Mouse (Mus musculus): ENCODE data around the gene Arhgef40. TPM values are rescaled to one million over a fixed set of nuclear protein-coding genes. Genes with fewer than 3 reads are reported as not detected.
A peak's percentile ranks its signal among the peaks of the same experiment; 100 is the strongest.

Gene Arhgef40
- polyA plus RNA-seq, 1 experiment = 72.8 TPM

DNA sequence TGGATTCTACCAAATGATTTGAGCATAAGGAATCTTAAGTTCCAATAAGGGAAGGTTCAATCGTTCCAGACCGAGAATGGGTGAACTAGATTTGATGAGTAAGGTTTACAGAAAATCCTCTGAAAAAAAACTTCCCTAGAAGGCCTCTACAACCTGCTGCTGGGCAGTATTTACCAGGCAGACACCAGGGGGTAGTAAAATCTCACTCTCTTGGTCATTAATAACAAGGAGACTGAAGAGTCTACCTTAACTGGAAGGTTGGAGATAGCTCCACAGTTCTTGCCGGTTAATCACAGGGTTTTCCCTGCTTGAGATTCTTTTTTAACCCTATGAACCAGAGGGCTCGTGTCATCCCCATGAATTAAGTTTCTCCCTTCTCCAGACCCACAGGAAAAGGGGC is 1.3 kb upstream of the Arhgef40 start:
- 60% methylated on average over 4 of the region's 4 CpGs for whole genome bisulfite sequencing
- TF ChIP-seq POLR2A (IDR thresholded peaks at IDR 0.05; ENCODE audit: borderline replicate concordance, extremely low read depth, low read depth, low read length) (no peak), CTCF (IDR thresholded peaks at IDR 0.05; ENCODE audit: insufficient read depth, low read length) (no peak)
- Histone ChIP-seq H3K4me3 (replicated peaks; ENCODE audit: extremely low read depth, low read depth, low read length) (no peak overlapping the region), H3K4me1 (ENCODE audit: control insufficient read depth, insufficient read depth, low read length) (peaks cover 6% of the 10 kb centered on the region; the same call in 1 of the 2 replicates)
- no peak for DNase-seq

- Histone ChIP-seq H3K4me1 (ENCODE audit: control insufficient read depth, insufficient read depth, low read length) (peaks cover 6% of the 10 kb centered on the region; the same call in 1 of the 2 replicates), H3K4me3 (replicated peaks; ENCODE audit: extremely low read depth, low read depth, low read length) (no peak overlapping the region)
- 42% methylated on average over 10 of the region's 10 CpGs for WGBS
- DNase-seq = no peak
- TF ChIP-seq POLR2A (IDR thresholded peaks at IDR 0.05; ENCODE audit: borderline replicate concordance, extremely low read depth, low read depth, low read length) (no peak), CTCF (IDR thresholded peaks at IDR 0.05; ENCODE audit: insufficient read depth, low read length) (no peak)
Measured at GRCm38 (mm10) chr14:51983855-51984246, 668 bp upstream of the Arhgef40 start.

DNA sequence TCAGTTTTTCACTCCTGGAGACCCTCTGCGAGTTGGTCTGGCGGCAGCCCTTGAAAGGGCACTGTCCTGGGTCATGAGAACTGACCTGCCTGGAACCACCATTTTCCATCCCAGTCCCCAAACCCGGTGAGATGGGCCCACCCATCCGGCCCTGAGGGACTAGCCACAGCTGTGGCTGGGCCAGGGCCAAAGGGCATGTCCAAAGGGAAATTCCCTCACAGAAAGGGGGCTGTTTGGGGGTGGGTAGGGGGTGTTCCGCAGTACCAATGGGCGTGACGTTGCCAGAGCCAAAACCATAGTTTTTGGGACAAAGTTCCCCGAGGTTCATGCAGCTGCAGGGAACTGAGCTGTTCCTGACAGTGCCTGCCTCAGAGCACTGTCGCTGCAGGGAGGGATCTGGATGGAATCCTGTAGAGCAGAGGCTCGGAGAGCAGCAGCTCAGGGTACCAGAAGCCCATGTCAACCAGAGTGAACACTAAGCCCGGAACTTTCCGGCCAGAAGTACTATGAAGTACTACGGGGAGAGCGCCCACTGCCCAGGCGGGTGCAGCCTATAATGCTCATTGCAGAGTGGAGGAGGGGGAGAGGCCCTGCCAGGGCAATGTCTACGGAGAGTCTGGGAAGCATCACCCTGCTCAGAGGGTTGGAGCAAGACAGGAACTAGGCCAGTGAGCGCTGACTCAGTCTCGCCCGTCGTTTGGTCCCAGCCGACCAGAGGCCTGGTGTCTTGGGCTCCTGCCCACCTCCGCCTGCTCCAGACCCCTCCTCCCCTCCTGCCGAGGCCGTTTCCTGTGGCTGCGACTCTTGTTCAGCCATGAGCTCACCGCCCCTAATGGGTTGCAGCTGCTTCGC is 1.0 kb downstream of the Arhgef40 start:
- peak overlapping the region; percentile 61 for H3K4me3 ChIP-seq (replicated peaks; ENCODE audit: extremely low read depth, low read depth, low read length)

DNA sequence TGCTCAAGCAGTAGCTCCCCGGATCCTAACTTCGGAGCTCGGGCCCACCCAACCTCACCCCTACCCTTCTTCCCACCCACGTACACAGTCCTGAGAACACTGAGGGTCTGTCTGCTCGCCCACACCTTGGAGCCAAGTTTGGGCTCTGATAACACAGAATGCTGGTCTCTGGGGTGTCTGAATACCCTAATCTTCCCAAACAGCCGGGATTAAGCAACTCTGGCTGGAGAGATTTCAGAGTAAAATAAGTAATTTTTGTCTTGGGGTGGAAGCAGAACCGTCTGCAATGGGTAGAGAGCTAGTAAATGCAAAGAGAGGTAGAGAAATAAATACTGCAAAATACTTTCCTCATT is 1.6 kb downstream of the Arhgef40 start:
- DNase-seq = no peak

More for the DNA sequence above, 1.0 kb downstream of the Arhgef40 start:
- 2% methylated on average over 27 of the region's 27 CpGs for WGBS
- TF ChIP-seq POLR2A (IDR thresholded peaks at IDR 0.05; ENCODE audit: borderline replicate concordance, extremely low read depth, low read depth, low read length) (peak; percentile 57; the same call in 1 of the 2 replicates), CTCF (IDR thresholded peaks at IDR 0.05; ENCODE audit: insufficient read depth, low read length) (no peak)
- H3K4me1 ChIP-seq (ENCODE audit: control insufficient read depth, insufficient read depth, low read length) = peaks cover 6% of the 10 kb centered on the region; the same call in 1 of the 2 replicates
- peak; percentile 50 for DNase-seq

DNA sequence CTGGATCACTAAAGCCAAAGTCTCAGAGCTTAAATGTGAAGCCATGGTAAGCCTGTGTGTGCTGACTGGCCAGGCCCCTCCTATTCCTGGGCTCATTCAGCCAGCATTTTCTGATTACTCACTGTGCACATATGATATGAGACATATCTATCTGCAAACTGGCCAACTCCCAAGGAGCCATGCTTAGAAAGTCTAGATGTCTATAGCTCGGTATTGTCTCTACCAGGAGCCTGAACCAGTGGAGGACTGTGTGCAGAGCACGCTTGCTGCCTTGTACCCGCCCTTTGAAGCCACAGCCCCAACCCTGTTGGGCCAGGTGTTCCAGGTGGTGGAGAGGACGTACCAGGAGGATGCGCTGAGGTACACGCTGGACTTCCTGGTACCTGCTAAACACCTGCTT is 2.7 kb downstream of the Arhgef40 start:
- 83% methylated on average over 6 of the region's 6 CpGs for WGBS
- TF ChIP-seq CTCF (IDR thresholded peaks at IDR 0.05; ENCODE audit: insufficient read depth, low read length) (no peak), POLR2A (IDR thresholded peaks at IDR 0.05; ENCODE audit: borderline replicate concordance, extremely low read depth, low read depth, low read length) (no peak)
- Histone ChIP-seq H3K4me1 (ENCODE audit: control insufficient read depth, insufficient read depth, low read length) (peaks cover 6% of the 10 kb centered on the region; the same call in 1 of the 2 replicates), H3K4me3 (replicated peaks; ENCODE audit: extremely low read depth, low read depth, low read length) (no peak overlapping the region)
- DNase-seq = no peak

More for the DNA sequence above, 1.6 kb downstream of the Arhgef40 start:
- TF ChIP-seq CTCF (IDR thresholded peaks at IDR 0.05; ENCODE audit: insufficient read depth, low read length) (no peak), POLR2A (IDR thresholded peaks at IDR 0.05; ENCODE audit: borderline replicate concordance, extremely low read depth, low read depth, low read length) (no peak)
- Histone ChIP-seq H3K4me1 (ENCODE audit: control insufficient read depth, insufficient read depth, low read length) (peaks cover 6% of the 10 kb centered on the region; the same call in 1 of the 2 replicates), H3K4me3 (replicated peaks; ENCODE audit: extremely low read depth, low read depth, low read length) (peak overlapping the region; percentile 61)
- 33% methylated on average over 7 of the region's 7 CpGs for WGBS

DNA sequence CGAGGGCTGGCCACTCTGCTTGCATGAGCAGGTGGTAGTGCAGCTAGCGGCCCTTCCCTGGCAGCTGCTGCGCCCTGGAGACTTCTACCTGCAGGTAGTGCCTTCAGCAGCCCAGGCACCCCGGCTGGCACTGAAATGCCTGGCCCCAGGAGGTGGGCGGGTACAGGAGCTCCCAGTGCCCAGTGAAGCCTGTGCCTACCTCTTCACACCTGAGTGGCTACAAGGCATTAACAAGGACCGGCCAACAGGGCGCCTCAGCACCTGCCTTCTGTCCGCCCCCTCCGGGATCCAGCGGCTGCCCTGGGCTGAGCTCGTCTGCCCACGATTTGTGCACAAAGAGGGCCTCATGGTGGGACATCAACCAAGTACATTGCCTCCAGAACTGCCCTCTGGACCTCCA is 4.2 kb downstream of the Arhgef40 start:
- no peak for DNase-seq
- no peak for TF ChIP-seq POLR2A (IDR thresholded peaks at IDR 0.05; ENCODE audit: borderline replicate concordance, extremely low read depth, low read depth, low read length)
- TF ChIP-seq CTCF (IDR thresholded peaks at IDR 0.05; ENCODE audit: insufficient read depth, low read length) = no peak
- Histone ChIP-seq H3K4me3 (replicated peaks; ENCODE audit: extremely low read depth, low read depth, low read length) (no peak overlapping the region), H3K4me1 (ENCODE audit: control insufficient read depth, insufficient read depth, low read length) (peaks cover 6% of the 10 kb centered on the region; the same call in 1 of the 2 replicates)
- 84% methylated on average over 12 of the region's 12 CpGs for WGBS

DNA sequence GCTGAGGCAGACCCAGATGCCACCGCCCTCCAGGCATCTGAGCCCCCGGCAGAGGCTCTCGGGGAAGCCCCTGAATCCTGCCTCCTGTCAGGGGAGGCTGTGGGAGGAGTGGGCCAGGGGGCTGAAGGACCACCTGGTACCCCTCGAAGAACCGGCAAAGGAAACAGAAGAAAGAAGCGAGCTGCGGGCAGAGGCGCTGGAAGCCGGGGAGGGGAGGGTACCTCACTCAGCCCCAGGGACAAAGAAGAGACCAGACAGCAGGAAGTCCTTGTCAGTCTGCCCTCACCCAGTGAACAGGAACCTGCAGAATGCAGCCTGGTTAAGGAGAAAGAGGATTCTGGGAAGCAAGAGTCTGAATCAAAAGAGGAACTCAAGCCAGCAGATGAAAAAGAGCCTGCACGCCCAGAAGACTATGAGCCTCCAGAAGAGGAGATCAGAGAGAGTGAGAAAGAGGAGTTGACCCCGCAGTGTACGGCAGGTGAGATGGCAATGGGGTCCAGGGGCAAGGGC is 5.0 kb downstream of the Arhgef40 start:
- Histone ChIP-seq H3K4me3 (replicated peaks; ENCODE audit: extremely low read depth, low read depth, low read length) (no peak overlapping the region), H3K4me1 (ENCODE audit: control insufficient read depth, insufficient read depth, low read length) (peaks cover 6% of the 10 kb centered on the region; the same call in 1 of the 2 replicates)
- WGBS = 68% methylated on average over 12 of the region's 12 CpGs
- TF ChIP-seq CTCF (IDR thresholded peaks at IDR 0.05; ENCODE audit: insufficient read depth, low read length) = no peak
- TF ChIP-seq POLR2A (IDR thresholded peaks at IDR 0.05; ENCODE audit: borderline replicate concordance, extremely low read depth, low read depth, low read length) = no peak
- no peak for DNase-seq

GRCm38 (mm10) chr14:51994453-51994852 is 9.9 kb downstream of the Arhgef40 start:
- DNase-seq = no peak
- no peak for TF ChIP-seq POLR2A (IDR thresholded peaks at IDR 0.05; ENCODE audit: borderline replicate concordance, extremely low read depth, low read depth, low read length)
- H3K4me1 ChIP-seq (ENCODE audit: control insufficient read depth, insufficient read depth, low read length) = no peaks in the 10 kb centered on the region
- H3K4me3 ChIP-seq (replicated peaks; ENCODE audit: extremely low read depth, low read depth, low read length) = no peak overlapping the region
- WGBS = 88% methylated on average over 4 of the region's 4 CpGs

- whole genome bisulfite sequencing = 64% methylated on average over 12 of the region's 12 CpGs
- DNase-seq = no peak
- H3K4me3 ChIP-seq (replicated peaks; ENCODE audit: extremely low read depth, low read depth, low read length) = no peak overlapping the region
- no peaks in the 10 kb centered on the region for H3K4me1 ChIP-seq (ENCODE audit: control insufficient read depth, insufficient read depth, low read length)
- TF ChIP-seq CTCF (IDR thresholded peaks at IDR 0.05; ENCODE audit: insufficient read depth, low read length) (no peak), POLR2A (IDR thresholded peaks at IDR 0.05; ENCODE audit: borderline replicate concordance, extremely low read depth, low read depth, low read length) (no peak)
Measured at GRCm38 (mm10) chr14:51995219-51995871, 10.8 kb downstream of the Arhgef40 start.
